Mouse (Mus musculus) megakaryocyte, embryonic 14.5 days (primary cell): ENCODE measurements at regions not wholly inside any gene's neighbourhood (a gene's known extent, or its start where the extent isn't known, plus 50 kb on each side); places are given as distances from the start of the nearest gene placed in this dataset.

ENCODE experiments used
- H3K27me3 ChIP-seq: replicated peaks from 2 replicates; pipeline ENCODE3; 2012; ENCODE audit warnings: inconsistent platforms
- H3K36me3 ChIP-seq: replicated peaks from 2 replicates; pipeline ENCODE3; 2012; ENCODE audit warnings: low read length, inconsistent platforms, mixed read lengths
- H3K4me1 ChIP-seq: 2 replicates; pipeline ENCODE4 v1.6.1; 2012; ENCODE audit warnings: inconsistent platforms
- H3K4me3 ChIP-seq: replicated peaks from 2 replicates; pipeline ENCODE3; 2012; ENCODE audit warnings: moderate library complexity, mild to moderate bottlenecking, inconsistent platforms
- H3K9me3 ChIP-seq: 2 replicates; pipeline ENCODE4 v1.6.1; 2012; ENCODE audit warnings: inconsistent platforms
- FLI1 ChIP-seq: IDR thresholded peaks from 2 replicates; pipeline ENCODE4 v1.6.1; 2012; ENCODE audit warnings: low read length, inconsistent platforms, mixed read lengths
- GATA1 ChIP-seq: IDR thresholded peaks from 3 replicates; pipeline ENCODE4 v1.6.1; 2012; ENCODE audit warnings: mixed read lengths, low read length, inconsistent platforms, borderline replicate concordance

GRCm38 (mm10) chr2:169028531-169029114 is 73.2 kb upstream of the Zfp64 start:
- TF ChIP-seq FLI1 (no peak), GATA1 (no peak)
- Histone ChIP-seq H3K4me1 (no peaks in the 10 kb centered on the region), H3K36me3 (no peaks in the 10 kb centered on the region), H3K27me3 (no peaks in the 10 kb centered on the region), H3K9me3 (peaks cover 48% of the 10 kb centered on the region), H3K4me3 (no peak overlapping the region)

- Histone ChIP-seq H3K27me3 (no peaks in the 10 kb centered on the region), H3K4me3 (no peak overlapping the region), H3K9me3 (peaks cover 34% of the 10 kb centered on the region), H3K36me3 (no peaks in the 10 kb centered on the region), H3K4me1 (no peaks in the 10 kb centered on the region)
- TF ChIP-seq GATA1 (no peak), FLI1 (no peak)
These were observed 63.6 kb upstream of the Zfp64 start for GRCm38 (mm10) chr2:169019037-169019436.

GRCm38 (mm10) chr2:169010271-169010670 is 54.9 kb upstream of the Zfp64 start:
- H3K9me3 ChIP-seq, result peaks cover 32% of the 10 kb centered on the region
- no peak overlapping the region for H3K4me3 ChIP-seq
- no peak for TF ChIP-seq GATA1
- H3K4me1 ChIP-seq, result peaks cover 4% of the 10 kb centered on the region
- peaks cover 8% of the 10 kb centered on the region for H3K27me3 ChIP-seq
- H3K36me3 ChIP-seq, result no peaks in the 10 kb centered on the region

GRCm38 (mm10) chr2:169008756-169009155 is 53.4 kb upstream of the Zfp64 start:
- H3K27me3 ChIP-seq, result peaks cover 8% of the 10 kb centered on the region

GRCm38 (mm10) chr2:169008333-169008732 is 52.9 kb upstream of the Zfp64 start:
- TF ChIP-seq FLI1 (no peak), GATA1 (no peak)
- Histone ChIP-seq H3K36me3 (no peaks in the 10 kb centered on the region), H3K4me1 (peaks cover 4% of the 10 kb centered on the region), H3K4me3 (no peak overlapping the region), H3K9me3 (peaks cover 32% of the 10 kb centered on the region), H3K27me3 (peaks cover 8% of the 10 kb centered on the region)

More at GRCm38 (mm10) chr2:169008756-169009155, 53.4 kb upstream of the Zfp64 start:
- peaks cover 4% of the 10 kb centered on the region for H3K4me1 ChIP-seq
- peak overlapping the region; percentile 42 for H3K4me3 ChIP-seq
- TF ChIP-seq FLI1, result no peak
- no peak for TF ChIP-seq GATA1
- peaks cover 32% of the 10 kb centered on the region for H3K9me3 ChIP-seq
- no peaks in the 10 kb centered on the region for H3K36me3 ChIP-seq

- TF ChIP-seq GATA1 (no peak), FLI1 (no peak)
- peaks cover 4% of the 10 kb centered on the region for H3K4me1 ChIP-seq
- no peaks in the 10 kb centered on the region for H3K36me3 ChIP-seq
- H3K9me3 ChIP-seq, result peaks cover 34% of the 10 kb centered on the region
- H3K4me3 ChIP-seq, result no peak overlapping the region
- peaks cover 8% of the 10 kb centered on the region for H3K27me3 ChIP-seq
These were observed 51.2 kb upstream of the Zfp64 start for GRCm38 (mm10) chr2:169006549-169006948.

- H3K9me3 ChIP-seq, result peaks cover 34% of the 10 kb centered on the region
- peaks cover 8% of the 10 kb centered on the region for H3K27me3 ChIP-seq
- no peaks in the 10 kb centered on the region for H3K36me3 ChIP-seq
- peaks cover 4% of the 10 kb centered on the region for H3K4me1 ChIP-seq
- TF ChIP-seq GATA1, result no peak
- no peak overlapping the region for H3K4me3 ChIP-seq
These were observed 50.4 kb upstream of the Zfp64 start for GRCm38 (mm10) chr2:169005810-169006209.
